Mouse (Mus musculus) embryo, embryonic 11.5 days (tissue): Measurements from ENCODE around the gene Tmem86b.
"Not testable (repeated sequence)": the region's sequence is repeated elsewhere in the genome, so short reads cannot be mapped to it uniquely, and the experiment has no call there.

ENCODE experiments used
- DNase-seq: peaks from one replicate; pipeline ENCODE4 v3.0.0-alpha.2; 2012; ENCODE audit warnings: low read depth, low spot score

Tmem86b gene

DNA sequence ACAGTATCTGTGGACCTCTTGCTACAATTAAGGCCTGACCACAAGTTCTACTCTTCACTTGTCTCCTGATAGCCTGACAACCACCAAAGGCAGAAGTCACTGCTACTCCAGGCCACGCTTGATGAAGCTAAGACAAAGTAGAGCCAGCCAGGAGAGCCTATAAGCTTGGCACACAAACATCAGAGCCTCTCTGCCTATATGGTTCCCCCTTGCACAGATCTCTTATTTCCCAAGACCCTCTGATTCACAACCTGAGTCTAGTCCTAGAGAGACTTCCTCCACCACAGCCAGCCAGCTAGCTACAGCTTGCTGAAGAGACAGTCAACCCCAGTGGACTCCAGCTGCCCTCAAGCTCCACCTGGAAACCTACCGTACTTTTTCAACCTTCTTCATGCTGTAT lies 16.8 kb upstream of the Tmem86b start:
- DNase-seq, result no peak

DNA sequence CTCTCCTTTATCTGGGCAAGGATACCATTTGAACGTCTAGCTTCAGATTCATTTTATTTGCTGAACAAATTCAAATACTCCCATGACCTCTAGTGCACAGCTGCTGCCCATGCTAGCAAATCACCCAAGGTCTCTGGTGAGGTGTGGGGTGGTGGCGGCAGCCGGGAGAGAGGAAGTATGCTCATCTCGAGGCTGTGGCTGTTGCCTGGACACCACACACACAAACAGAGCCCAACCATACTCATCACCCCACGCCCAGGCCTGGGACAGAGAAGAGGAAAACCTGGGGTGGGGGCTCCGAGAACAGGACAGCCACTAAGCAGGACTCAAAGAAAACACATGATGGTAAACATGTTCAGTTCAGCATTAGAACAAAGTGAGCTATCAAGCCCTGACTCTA lies 16.1 kb upstream of the Tmem86b start:
- DNase-seq, result no peak

DNA sequence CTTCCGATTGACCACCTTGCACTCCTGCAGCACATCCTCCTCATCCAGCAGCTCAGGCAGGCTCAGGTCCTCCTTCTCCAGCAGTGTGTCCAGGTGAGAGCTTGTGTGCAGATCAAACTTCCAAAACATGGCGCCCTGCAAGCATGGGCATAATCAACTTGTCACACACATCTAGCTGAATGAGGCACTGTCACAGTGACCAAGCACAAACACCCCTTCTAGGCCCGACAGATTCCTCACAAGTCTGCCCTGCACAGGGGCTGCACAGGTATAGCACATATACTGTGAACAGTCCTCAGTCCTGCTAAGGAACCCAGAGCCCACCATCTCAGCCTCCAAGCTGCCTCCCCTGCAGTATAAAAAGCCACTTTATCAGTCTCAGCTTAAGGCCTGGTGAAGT lies 15.6 kb upstream of the Tmem86b start:
- no peak for DNase-seq

DNA sequence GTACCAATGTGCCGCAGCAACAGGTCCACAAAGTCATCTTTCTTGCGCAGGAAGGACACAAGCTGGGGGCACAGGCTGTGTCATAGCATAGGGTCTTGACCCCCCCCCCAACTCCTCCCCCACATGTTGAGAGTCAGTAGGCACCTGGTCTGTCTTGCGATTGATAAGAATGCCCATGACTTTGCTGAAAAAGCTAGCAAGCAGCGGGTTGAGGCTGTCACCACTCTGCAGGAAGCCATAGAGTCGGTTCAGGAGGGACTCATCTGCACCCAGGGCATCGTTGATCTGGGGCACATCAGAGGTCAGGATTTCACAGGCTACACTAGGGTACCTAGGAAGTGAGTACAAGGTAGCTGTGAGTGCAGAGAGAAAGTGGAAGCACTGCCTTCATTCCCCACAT lies 12.0 kb upstream of the Tmem86b start:
- no peak for DNase-seq

DNA sequence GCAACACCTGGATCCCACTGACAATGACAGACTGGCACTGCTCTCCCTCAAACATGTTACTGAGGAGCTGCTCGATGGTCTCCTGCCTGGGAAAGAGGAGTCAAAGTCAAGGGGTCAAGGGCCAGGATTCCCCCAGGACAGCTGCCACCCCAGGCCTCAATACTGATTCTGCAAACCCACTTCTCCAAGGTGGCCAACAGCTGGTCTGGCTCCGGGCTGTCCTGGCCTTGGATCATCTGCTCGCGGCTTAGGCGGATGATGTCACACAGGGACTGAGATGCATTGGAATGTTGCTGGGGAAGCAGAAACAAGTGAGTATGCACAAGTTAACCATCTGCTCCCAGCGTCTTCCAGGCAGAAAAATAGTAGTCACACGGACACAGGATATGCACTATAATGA lies 10.7 kb upstream of the Tmem86b start:
- DNase-seq, result no peak

DNA sequence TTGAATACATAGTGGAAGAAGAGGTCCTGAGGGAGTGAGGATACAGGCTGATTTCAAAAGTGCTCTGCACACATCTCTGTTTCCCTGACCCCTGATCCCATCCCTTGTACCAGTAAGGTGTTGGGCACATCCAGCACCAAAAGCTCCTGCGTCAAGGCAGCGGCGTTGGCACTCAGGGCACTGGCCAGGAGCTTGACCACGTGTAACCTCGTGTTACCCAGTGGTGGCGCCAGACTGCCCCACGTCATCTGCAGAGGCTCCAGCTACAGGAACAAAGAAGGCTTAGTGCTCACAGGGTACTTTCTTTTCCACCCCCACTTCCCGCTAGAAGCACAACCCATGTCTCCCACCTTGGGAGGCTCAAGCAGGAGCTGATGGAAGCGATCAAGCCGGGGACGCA lies 9.9 kb upstream of the Tmem86b start:
- no peak for DNase-seq

DNA sequence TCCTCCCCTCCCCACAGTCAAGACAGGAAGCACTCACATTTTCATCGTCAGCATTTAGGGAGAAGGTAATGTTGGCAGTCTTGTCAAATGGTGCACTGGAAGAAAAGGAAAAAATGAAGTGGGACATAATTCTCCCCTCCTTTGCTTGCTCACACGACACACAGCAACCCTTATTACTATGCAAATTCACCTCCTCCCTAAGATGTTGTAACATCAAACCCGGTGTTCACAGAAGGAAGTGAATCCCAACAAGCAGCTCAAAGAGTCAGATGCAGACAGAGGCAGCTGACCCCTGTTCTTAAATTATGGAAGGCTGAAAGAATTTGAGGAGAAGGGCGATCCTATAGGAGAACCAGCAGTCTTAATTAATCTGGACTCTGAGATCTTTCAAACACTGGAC lies 5.0 kb upstream of the Tmem86b start:
- no peak for DNase-seq

DNA sequence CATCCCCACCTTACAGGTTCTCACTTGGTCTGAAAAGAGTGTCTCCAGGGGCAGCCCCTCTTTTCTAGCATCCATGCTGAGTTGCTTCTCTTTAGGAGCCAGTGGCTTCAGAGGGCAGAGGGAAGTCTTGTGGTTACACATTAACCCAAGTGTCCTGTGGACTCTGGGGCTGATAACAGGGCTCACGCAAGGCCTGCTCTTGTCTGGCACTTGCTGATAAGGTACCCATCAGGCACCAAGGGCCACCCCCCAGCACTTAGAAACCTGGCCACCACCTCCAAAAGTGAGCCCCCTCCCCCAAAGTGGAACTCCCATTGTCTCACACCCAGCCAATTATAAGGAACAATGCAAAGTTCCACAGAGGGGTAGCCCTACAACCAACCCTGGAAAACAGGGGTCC lies 1.0 kb downstream of the Tmem86b start:
- DNase-seq, result peak; percentile 8

DNA sequence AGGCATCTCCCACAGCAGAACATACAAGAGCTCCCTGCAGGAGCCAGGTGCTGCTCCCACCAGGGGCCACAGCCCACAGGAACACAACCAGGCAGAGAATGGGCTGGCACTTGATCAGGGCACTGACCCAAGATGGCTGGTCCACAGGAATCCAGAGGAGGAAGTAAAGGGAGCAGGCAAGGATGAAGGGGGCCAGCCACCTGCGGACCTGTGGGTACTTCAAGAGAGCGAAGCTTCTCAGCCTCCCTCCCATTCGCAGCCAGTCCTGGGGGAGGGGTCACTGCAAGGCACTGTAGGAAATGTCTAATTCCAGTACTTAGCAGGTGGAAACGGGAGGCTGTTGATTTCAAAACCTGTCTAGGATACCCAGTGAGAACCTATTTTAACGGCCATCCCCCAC lies 1.6 kb downstream of the Tmem86b start:
- no peak for DNase-seq

DNA sequence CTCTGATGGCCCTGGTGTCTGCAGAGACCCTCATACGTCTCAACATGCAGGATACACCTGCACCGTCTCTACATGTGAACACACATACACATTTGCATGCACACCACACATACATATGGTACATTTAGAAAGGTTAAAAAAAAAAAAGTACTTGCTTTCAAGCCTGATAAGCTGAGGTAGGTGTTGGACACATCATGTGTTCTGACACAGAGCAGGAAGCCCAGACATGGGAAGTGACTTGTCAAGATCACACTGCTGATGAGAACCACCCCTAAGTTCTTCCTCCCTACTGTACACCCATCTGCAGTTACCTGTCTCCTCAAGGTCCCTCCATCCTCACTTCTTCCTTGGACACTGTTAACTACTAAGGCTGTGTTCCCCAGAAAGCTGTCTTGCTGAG lies 5.3 kb downstream of the Tmem86b start:
- no peak for DNase-seq

DNA sequence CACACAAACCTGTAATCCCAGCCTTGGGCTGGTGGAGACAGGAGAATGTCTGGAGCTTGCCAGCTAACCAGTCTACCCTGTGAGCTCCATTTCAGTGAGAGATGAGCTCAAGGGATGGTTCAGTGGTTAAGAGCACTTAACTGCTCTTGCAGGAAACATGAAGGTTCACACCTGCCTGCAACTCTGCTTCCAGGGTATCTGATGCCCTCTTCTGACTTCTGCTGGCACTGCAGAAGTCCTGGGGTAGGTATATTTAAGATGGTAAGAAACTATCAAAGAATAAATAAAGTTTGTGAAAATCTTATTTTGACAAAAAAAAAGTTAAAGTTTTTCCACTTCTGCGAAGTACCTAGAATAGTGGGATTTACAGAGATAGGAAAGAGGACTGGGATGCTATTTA lies 6.9 kb downstream of the Tmem86b start:
- no peak for DNase-seq

DNA sequence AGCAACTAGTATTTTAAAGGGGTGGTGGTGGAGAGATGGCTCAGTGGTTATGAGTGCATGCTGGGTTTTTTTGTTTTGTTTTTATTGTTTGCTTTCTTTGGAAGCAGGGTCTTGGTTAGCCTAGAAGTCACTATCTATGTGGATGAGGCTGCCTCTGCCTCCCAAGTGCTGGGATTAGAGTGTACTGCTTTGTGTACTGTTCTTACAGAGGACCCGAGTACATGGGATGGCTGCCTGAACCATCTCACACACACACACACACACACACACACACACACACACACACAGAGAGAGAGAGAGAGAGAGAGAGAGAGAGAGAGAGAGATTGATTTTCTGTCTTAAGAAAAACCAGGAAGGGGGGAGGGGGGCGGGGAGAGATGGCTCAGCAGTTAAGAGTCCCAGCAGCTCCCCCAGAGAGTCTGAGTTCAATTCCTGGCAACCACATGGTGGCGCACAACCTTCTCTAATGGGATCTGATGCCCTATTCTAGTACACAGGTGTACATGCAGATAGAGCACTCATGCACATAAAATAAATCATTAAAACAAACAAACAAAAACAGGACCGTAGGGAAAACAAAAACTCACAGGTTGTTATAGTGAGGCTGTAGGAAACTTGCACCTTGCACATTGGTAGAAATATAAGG lies 7.6 kb downstream of the Tmem86b start:
- peak; percentile 36 for DNase-seq

DNA sequence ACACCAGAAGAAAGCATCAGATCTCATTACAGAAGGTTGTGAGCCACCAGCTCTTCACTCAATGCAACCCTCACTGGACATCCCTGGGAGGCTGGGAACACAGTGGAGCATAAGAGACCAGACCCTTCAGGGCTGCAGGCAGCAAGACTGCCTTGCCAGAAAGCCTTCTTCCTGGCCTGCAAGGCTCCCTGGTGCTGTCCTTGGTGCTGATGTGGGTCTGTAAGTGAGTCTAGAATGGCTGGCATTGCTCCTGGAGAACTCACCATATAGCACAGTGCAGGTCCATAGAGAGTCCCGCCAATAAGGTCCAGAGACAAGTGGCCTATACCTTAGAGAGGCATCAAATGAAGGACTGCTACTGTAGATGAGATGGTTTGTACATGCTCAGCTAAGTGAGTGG lies 11.2 kb downstream of the Tmem86b start:
- peak; percentile 54 for DNase-seq

DNA sequence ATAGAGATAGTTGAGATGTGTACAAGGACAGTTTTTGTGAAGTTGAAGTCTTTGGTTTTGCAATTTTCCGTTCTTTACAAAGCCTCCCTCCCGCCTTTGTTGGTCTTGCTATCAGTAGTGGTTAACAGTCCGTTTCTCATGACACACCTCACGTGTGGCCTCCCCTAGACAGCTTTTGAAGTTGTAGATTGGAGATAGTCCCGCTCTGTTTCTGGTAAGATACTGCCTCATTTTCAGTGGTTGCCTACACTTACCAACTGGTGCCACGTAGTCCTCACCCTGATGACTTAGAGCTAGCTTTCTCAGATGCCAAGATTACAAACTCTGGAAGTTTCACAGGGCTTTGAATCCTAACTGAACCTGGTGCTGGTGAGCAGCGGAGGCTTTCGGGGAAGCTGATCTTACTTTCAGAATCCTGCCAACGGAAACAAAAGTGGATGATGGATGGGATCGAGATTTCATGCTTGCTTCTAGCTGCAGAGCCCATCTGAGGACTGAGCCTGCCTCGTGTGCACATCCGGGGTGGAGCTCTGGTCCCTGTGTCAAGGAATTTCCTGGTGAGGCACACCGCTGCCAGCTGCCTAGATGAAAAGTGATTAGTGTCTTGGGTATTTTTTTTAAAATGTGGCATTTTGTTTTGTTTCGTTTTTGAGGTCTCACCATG lies 17.4 kb downstream of the Tmem86b start:
- no peak for DNase-seq

DNA sequence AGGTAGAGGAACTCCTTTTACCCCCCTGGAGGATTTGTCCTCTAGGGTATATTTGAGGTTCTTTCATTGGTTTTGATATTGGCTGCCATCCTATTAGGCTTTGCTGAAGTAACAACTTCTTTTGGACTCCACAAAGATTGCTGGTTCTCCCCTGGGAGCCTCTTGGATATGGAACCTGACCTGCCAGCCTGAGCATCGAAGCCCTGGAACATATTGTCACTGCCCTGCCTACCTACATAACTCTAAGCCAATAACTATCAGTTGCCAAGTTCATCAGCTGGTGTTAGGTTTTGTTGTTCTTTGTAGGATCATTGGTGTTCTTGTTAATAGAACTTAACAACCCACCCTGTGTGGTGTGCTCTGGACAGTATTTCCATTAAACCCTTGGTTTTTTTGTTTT lies 18.3 kb downstream of the Tmem86b start:
- no peak for DNase-seq

DNA sequence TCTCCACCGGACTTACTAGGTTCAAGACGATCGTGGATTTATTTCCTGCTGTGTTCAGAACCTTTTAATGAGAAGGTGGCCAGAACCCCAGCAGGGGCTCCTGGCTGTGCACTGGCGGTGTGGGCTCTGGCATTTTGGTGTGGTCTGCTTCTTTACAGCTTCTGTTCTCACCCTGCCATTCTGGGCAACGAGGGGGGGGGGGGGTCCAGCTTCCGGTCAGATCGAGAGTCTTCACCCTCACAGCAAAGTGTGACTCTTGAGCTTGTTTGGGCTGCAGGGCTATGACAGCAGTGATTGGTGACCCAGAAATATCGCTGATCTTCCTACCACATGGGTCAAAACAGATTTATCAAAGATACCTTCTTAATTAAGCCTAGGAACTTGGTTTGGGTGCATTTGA lies 18.8 kb downstream of the Tmem86b start:
- DNase-seq, result no peak

DNA sequence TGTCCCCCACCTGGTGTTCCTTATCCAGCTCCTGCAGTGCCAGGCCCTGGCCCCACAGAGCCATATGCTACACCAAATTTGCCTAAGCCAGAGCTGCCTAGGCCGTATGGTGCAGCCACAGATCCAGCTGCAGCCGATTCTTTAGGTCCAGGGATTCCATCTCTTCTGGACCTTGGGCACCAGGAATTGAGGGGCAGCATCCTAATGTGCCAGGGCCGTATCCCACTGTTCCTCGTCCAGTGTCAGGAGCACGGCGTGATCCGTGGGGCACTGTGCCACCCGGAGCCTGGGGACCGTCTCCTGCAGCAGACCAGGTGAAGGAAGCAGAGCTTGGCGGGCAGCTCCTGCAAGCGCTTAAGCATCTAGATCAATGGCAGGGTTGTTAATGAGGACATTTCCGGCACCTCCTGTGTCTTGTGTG lies 19.3 kb downstream of the Tmem86b start:
- DNase-seq, result no peak

DNA sequence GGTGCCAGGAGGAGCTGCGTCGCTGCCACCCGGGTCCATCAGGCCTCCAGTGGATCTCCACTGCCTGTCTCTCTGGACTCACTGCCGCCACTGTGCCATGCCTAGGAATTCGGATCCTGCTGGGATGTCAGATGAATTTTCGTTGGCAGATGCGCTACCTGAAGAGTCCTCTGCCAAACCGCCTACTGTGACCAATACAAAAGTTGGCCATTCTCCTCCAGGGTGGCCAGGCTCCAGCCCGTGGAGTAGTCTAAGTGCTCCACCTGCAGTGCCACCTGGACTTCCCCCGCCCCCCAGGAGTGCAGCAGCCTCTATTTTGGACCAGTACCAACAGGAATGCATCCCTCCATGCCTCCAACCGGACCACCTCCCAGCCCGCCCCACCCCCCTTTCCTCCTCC lies 19.7 kb downstream of the Tmem86b start:
- DNase-seq, result no peak

DNA sequence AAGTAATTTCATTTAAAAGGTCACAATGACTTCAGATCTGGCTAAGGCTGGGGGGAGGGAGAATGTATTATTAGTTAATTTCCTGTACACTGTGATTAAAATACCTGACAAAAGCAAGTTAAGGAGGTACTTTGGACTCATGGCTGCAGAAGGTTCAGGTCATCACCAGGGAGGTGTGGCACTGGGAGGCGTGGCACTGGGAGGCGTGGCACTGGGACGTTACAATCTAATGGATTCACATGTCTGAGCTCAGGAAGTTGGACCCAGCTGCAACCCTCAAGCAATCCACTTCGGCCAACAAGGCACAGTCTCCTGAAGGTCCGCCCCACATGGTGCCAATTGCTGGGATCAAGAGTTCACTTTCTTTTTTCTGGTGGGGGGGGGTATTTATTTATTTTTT lies 23.2 kb downstream of the Tmem86b start:
- DNase-seq, result no peak

DNA sequence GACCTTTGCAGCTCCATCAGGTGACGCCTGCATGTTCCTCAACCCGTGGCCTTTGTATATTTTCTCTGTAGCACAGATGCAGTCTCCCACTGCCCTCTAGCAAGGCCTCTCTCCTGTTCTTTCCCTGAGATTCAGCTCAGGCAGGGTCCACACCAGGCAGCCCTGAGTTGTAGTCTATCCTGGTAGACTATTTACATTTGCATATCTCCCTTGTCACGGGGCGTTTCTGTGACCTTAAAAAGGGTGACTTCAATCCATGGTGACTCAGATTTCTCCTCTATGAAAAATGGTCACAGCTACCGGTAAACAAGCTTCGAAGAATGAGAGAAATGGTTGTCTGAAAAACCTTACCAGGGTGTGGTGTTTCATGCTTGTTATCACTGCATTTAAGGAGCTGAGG lies 27.3 kb downstream of the Tmem86b start, which contains the start of gene Ptprh:
Gene Ptprh (minus strand): TSS at position 169 of the 400 bp plus-strand sequence.
- no peak for DNase-seq

DNA sequence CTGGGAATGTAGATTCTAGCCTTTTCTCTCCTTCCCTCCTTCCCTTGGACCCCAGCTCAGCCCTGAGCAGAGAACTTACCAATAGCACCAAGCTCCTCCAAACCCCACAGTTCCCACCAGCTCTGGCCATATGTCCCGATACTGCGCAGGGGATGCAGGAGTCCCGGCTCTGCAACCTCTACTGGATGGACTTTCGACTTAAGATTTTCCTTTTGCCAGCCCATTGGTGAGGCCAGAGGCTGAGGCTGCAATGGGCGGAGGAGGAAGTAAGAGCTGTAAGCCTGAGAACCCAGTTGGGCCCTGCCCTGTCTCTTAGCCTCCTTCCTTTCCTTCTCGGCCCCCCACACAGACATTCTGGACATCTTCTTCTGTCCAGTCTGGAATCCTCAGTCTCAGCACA lies 28.3 kb downstream of the Tmem86b start:
- no peak for DNase-seq

DNA sequence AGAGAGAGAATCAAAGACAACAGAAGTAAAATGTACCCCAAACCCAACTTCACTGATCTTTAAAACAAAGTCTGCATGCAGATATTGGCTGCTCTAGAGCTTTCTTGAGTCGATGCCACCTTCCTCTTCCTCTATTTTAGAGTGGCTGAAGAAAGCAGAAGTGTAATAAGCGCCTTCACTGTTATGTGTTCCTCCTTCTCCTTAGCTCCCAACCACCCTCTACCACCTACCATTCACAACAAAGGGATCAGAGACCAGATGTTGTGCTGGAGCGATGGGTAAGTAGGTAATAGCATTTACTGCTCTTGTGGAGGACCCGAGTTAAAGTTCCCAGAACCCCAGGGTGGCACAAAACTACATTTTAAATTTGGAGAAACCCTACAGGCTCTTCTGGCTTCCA lies 34.2 kb downstream of the Tmem86b start:
- not testable (repeated sequence) for DNase-seq

DNA sequence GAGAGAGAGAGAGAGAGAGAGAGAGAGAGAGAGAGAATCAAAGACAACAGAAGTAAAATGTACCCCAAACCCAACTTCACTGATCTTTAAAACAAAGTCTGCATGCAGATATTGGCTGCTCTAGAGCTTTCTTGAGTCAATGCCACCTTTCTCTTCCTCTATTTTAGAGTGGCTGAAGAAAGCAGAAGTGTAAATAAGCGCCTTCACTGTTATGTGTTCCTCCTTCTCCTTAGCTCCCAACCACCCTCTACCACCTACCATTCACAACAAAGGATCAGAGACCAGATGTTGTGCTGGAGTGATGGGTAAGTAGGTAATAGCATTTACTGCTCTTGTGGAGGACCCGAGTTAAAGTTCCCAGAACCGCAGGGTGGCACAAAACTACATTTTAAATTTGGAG lies 49.7 kb downstream of the Tmem86b start:
- DNase-seq, result not testable (repeated sequence)
